Mouse (Mus musculus) embryonic facial prominence, embryonic 13.5 days (tissue): ENCODE measurements around the gene Zfp119b. TPM values are rescaled to one million over a fixed set of nuclear protein-coding genes. Genes with fewer than 3 reads are reported as not detected.
"Not testable (repeated sequence)": the region's sequence is repeated elsewhere in the genome, so short reads cannot be mapped to it uniquely, and the experiment has no call there.

Experiments used
- ATAC-seq: fragments of 200-750 bp; cut with Nextera tagmentation; 2 replicates; pipeline ENCODE4 v1.8.0; 2017; ENCODE audit warnings: low read depth; ENCODE audit not compliant: insufficient number of reproducible peaks, insufficient read depth, low FRiP score, low TSS enrichment
- H3K27ac ChIP-seq: fragments of 300-500 bp; sonication (generic); 2 replicates; pipeline ENCODE4 v1.5.1; 2015; ENCODE audit warnings: moderate library complexity, mild to moderate bottlenecking, inconsistent platforms
- H3K27me3 ChIP-seq: fragments of 300-500 bp; sonication (generic); 2 replicates; pipeline ENCODE4 v1.6.1; 2015; ENCODE audit warnings: mild to moderate bottlenecking, inconsistent platforms
- H3K36me3 ChIP-seq: fragments of 300-500 bp; sonication (generic); 2 replicates; pipeline ENCODE4 v1.6.1; 2015; ENCODE audit warnings: mild to moderate bottlenecking, inconsistent platforms
- H3K4me1 ChIP-seq: fragments of 300-500 bp; sonication (generic); 2 replicates; pipeline ENCODE4 v1.6.1; 2015; ENCODE audit warnings: inconsistent platforms
- H3K4me2 ChIP-seq: fragments of 300-500 bp; sonication (generic); 2 replicates; pipeline ENCODE4 v1.6.1; 2015; ENCODE audit warnings: moderate library complexity, mild to moderate bottlenecking, inconsistent platforms
- H3K4me3 ChIP-seq: fragments of 300-500 bp; sonication (generic); 2 replicates; pipeline ENCODE4 v1.5.1; 2015; ENCODE audit warnings: mild to moderate bottlenecking, inconsistent platforms
- H3K9ac ChIP-seq: fragments of 300-500 bp; sonication (generic); 2 replicates; pipeline ENCODE4 v1.6.1; 2015; ENCODE audit warnings: mild to moderate bottlenecking, inconsistent platforms
- H3K9me3 ChIP-seq: fragments of 300-500 bp; sonication (generic); 2 replicates; pipeline ENCODE4 v1.6.1; 2016; ENCODE audit warnings: inconsistent platforms
- whole genome bisulfite sequencing: fragments of 180-500 bp; shearing (Covaris S2); methylation state at CpG from one replicate; pipeline ENCODE4 v1.1.7; 2015; ENCODE audit warnings: mixed read lengths; 5-methylcytosine and 5-hydroxymethylcytosine counted together
- polyA plus RNA-seq: library from polyadenylated mRNA; unstranded; fragments of >200 nt; fragmentation: Nextera tagmentation; extraction: Ambion mirVana; gene quantifications from 2 replicates; pipeline ENCODE4 v1.2.1, GENCODE M21; 2015

Zfp119b gene
- polyA plus RNA-seq, 1 experiment from 2014 or later: 5.8 TPM

GRCm38 (mm10) chr17:55933191-55933590 lies 16.1 kb downstream of the Zfp119b start:
- 0 out of 2 replicates have a peak, but pooled peaks cover 3% of the 10 kb centered on the region for H3K4me1 ChIP-seq
- 96% methylated on average over 15 of the region's 15 CpGs for WGBS
- H3K36me3 ChIP-seq: peaks cover 3% of the 10 kb centered on the region; the same call in 1 of the 2 replicates
- no peak overlapping the region for H3K4me3 ChIP-seq
- no peak overlapping the region for H3K27ac ChIP-seq
- H3K4me2 ChIP-seq: no peak overlapping the region
- H3K9ac ChIP-seq: no peak overlapping the region
- no peaks in the 10 kb centered on the region for H3K27me3 ChIP-seq
- peaks cover 12% of the 10 kb centered on the region for H3K9me3 ChIP-seq
- ATAC-seq: no peak

- H3K9ac ChIP-seq: peak overlapping the region; percentile 83; the same call in 1 of the 2 replicates
Observed at GRCm38 (mm10) chr17:55932635-55933034, 16.7 kb downstream of the Zfp119b start.

GRCm38 (mm10) chr17:55931553-55932502 lies 17.5 kb downstream of the Zfp119b start:
- peak overlapping the region; percentile 75 for H3K4me2 ChIP-seq
- H3K9ac ChIP-seq: peak overlapping the region; percentile 83
- H3K4me3 ChIP-seq: peak overlapping the region; percentile 63
- H3K36me3 ChIP-seq: no peaks in the 10 kb centered on the region
- H3K4me1 ChIP-seq: 0 out of 2 replicates have a peak, but pooled peaks cover 3% of the 10 kb centered on the region
- WGBS: under 1% methylated on average over 33 of the region's 33 CpGs
- peak overlapping the region; percentile 83 for H3K27ac ChIP-seq
- ATAC-seq: peak; percentile 91
- H3K27me3 ChIP-seq: no peaks in the 10 kb centered on the region
- H3K9me3 ChIP-seq: 0 out of 2 replicates have a peak, but pooled peaks cover 5% of the 10 kb centered on the region

More at GRCm38 (mm10) chr17:55932635-55933034, 16.7 kb downstream of the Zfp119b start:
- Histone ChIP-seq H3K9me3 (peaks cover 9% of the 10 kb centered on the region; the same call in 1 of the 2 replicates), H3K36me3 (no peaks in the 10 kb centered on the region), H3K27ac (no peak overlapping the region), H3K4me3 (peak overlapping the region; percentile 63), H3K27me3 (no peaks in the 10 kb centered on the region), H3K4me2 (peak overlapping the region; percentile 75), H3K4me1 (0 out of 2 replicates have a peak, but pooled peaks cover 3% of the 10 kb centered on the region)
- ATAC-seq: no peak
- 79% methylated on average over 2 of the region's 2 CpGs for WGBS

- Histone ChIP-seq H3K4me2 (no peak overlapping the region), H3K9ac (no peak overlapping the region), H3K9me3 (no peaks in the 10 kb centered on the region), H3K36me3 (no peaks in the 10 kb centered on the region), H3K4me1 (no peaks in the 10 kb centered on the region), H3K27me3 (no peaks in the 10 kb centered on the region), H3K4me3 (no peak overlapping the region), H3K27ac (no peak overlapping the region)
- ATAC-seq: no peak
Observed at GRCm38 (mm10) chr17:55906669-55907068, 42.6 kb downstream of the Zfp119b start.

GRCm38 (mm10) chr17:55904131-55904530 lies 45.2 kb downstream of the Zfp119b start:
- H3K27ac ChIP-seq: no peak overlapping the region
- H3K4me1 ChIP-seq: no peaks in the 10 kb centered on the region
- no peak overlapping the region for H3K4me2 ChIP-seq
- no peaks in the 10 kb centered on the region for H3K36me3 ChIP-seq
- no peak for ATAC-seq
- no peak overlapping the region for H3K4me3 ChIP-seq
- 0 out of 2 replicates have a peak, but pooled peaks cover under 1% of the 10 kb centered on the region for H3K9me3 ChIP-seq
- 73% methylated on average over 6 of the region's 6 CpGs for WGBS
- no peaks in the 10 kb centered on the region for H3K27me3 ChIP-seq
- H3K9ac ChIP-seq: no peak overlapping the region

GRCm38 (mm10) chr17:55903687-55904086 lies 45.6 kb downstream of the Zfp119b start:
- no peak for ATAC-seq
- H3K27me3 ChIP-seq: no peaks in the 10 kb centered on the region
- no peak overlapping the region for H3K4me3 ChIP-seq
- WGBS: 81% methylated on average over 1 of the region's 1 CpGs
- no peaks in the 10 kb centered on the region for H3K4me1 ChIP-seq
- H3K36me3 ChIP-seq: no peaks in the 10 kb centered on the region
- H3K9me3 ChIP-seq: 0 out of 2 replicates have a peak, but pooled peaks cover 3% of the 10 kb centered on the region
- no peak overlapping the region for H3K27ac ChIP-seq
- no peak overlapping the region for H3K4me2 ChIP-seq
- no peak overlapping the region for H3K9ac ChIP-seq

- H3K27ac ChIP-seq: no peak overlapping the region
- no peak overlapping the region for H3K4me3 ChIP-seq
- no peaks in the 10 kb centered on the region for H3K4me1 ChIP-seq
- no peak overlapping the region for H3K4me2 ChIP-seq
- peaks cover 8% of the 10 kb centered on the region; the same call in 1 of the 2 replicates for H3K9me3 ChIP-seq
- no peak for ATAC-seq
- WGBS: 65% methylated on average over 2 of the region's 2 CpGs
- H3K9ac ChIP-seq: no peak overlapping the region
- no peaks in the 10 kb centered on the region for H3K27me3 ChIP-seq
- H3K36me3 ChIP-seq: peaks cover 5% of the 10 kb centered on the region
Observed at GRCm38 (mm10) chr17:55903087-55903486, 46.2 kb downstream of the Zfp119b start.

- peaks cover 16% of the 10 kb centered on the region for H3K36me3 ChIP-seq
- not testable (repeated sequence) for H3K9me3 ChIP-seq, H3K9ac ChIP-seq, H3K4me1 ChIP-seq, H3K27me3 ChIP-seq, H3K27ac ChIP-seq, ATAC-seq
- H3K4me2 ChIP-seq: peak overlapping the region; percentile 60
- WGBS: 16% methylated on average over 6 of the region's 8 CpGs
- H3K4me3 ChIP-seq: peak overlapping the region; percentile 51
Observed at GRCm38 (mm10) chr17:55892406-55892955, 56.8 kb downstream of the Zfp119b start.

Other genes with a start within 250 kb of the Zfp119b start
- gene Pot1b, start 236.9 kb downstream of the Zfp119b start, polyA plus RNA-seq: 14.9 and 15.4 TPM in 2 replicates
- 0.12 and 0.15 TPM in 2 replicates for gene Adgre4, start 199.5 kb downstream of the Zfp119b start, polyA plus RNA-seq
- gene Zfp119a, start 70.6 kb downstream of the Zfp119b start, polyA plus RNA-seq: 11.0 and 11.2 TPM in 2 replicates
- gene Zfp959, start 57.4 kb downstream of the Zfp119b start, polyA plus RNA-seq: 14.6 and 16.5 TPM in 2 replicates
- 1.3 and 1.9 TPM in 2 replicates for gene Ebi3, start 3.1 kb upstream of the Zfp119b start, polyA plus RNA-seq
- 27.0 and 29.5 TPM in 2 replicates for gene Yju2, start 9.6 kb upstream of the Zfp119b start, polyA plus RNA-seq
- 35.2 and 35.5 TPM in 2 replicates for gene Shd, start 21.0 kb upstream of the Zfp119b start, polyA plus RNA-seq
- 31.9 and 40.5 TPM in 2 replicates for gene Fsd1, start 37.0 kb upstream of the Zfp119b start, polyA plus RNA-seq
- gene Stap2, start 56.1 kb upstream of the Zfp119b start, polyA plus RNA-seq: 10.2 TPM in 2 replicates
- 132 and 134 TPM in 2 replicates for gene Mpnd, start 56.2 kb upstream of the Zfp119b start, polyA plus RNA-seq
- 175 and 185 TPM in 2 replicates for gene Sh3gl1, start 87.1 kb upstream of the Zfp119b start, polyA plus RNA-seq
- gene Chaf1a, start 90.9 kb upstream of the Zfp119b start, polyA plus RNA-seq: 25.8 and 34.8 TPM in 2 replicates
- 47.6 and 51.2 TPM in 2 replicates for gene Ubxn6, start 125.5 kb upstream of the Zfp119b start, polyA plus RNA-seq
- gene Hdgfl2, start 130.1 kb upstream of the Zfp119b start, polyA plus RNA-seq: 151 and 155 TPM in 2 replicates
- gene Plin4, start 160.3 kb upstream of the Zfp119b start, polyA plus RNA-seq: 0.07 and 0.10 TPM in 2 replicates
- gene Plin5, start 168.1 kb upstream of the Zfp119b start, polyA plus RNA-seq: 0.17 and 0.30 TPM in 2 replicates
- gene Lrg1, start 172.5 kb upstream of the Zfp119b start, polyA plus RNA-seq: 0.24 and 0.30 TPM in 2 replicates
- 2.4 and 2.5 TPM in 2 replicates for gene Sema6b, start 190.8 kb upstream of the Zfp119b start, polyA plus RNA-seq
- gene Tnfaip8l1, start 213.0 kb upstream of the Zfp119b start, polyA plus RNA-seq: 13.8 and 13.9 TPM in 2 replicates
- gene Mydgf, start 234.4 kb upstream of the Zfp119b start, polyA plus RNA-seq: 86.3 and 91.0 TPM in 2 replicates